In genomic region chr9:115943577-115944320, GRCm38 (mm10) we compare ENCODE assay signal across 18 mouse cellular contexts. TPM values are rescaled to one million over a fixed set of nuclear protein-coding genes. Genes with fewer than 3 reads are reported as not detected.
DNase-seq lines count a peak whose midpoint lies in the region; ATAC-seq and TF ChIP-seq lines count a peak whose summit lies in the region.
"Had no signal": no experiment of that assay in that cellular context is flagged by ENCODE, and none has a peak within 500 bp of the region (broad histone marks: within the 10 kb centered on the region; RNA-seq: fewer than 3 reads in every experiment).

No protein-coding gene starts in this region.

- peaks cover 6% of the 10 kb centered on the region for H3K4me1 ChIP-seq in midbrain, postnatal 0 days (ENCODE audit: insufficient read depth, low read length)
- H3K4me1 ChIP-seq in midbrain, embryonic 14.5 days (ENCODE audit: control insufficient read depth, insufficient read depth, low read length), result peaks cover 11% of the 10 kb centered on the region
- H3K4me1 ChIP-seq in hindbrain, postnatal 0 days (ENCODE audit: insufficient read depth, low read length), result 0 out of 2 replicates have a peak, but pooled peaks cover 11% of the 10 kb centered on the region
- no peaks in the 10 kb centered on the region for H3K4me1 ChIP-seq in lung, postnatal 0 days (ENCODE audit: insufficient read depth, low read depth, low read length)

- no peak overlapping the region for H3K9ac ChIP-seq in midbrain, postnatal 0 days (replicated peaks; ENCODE audit: low read length, poor library complexity, severe bottlenecking)
- H3K9ac ChIP-seq in midbrain, embryonic 14.5 days (replicated peaks; ENCODE audit: low read length), result no peak overlapping the region
- H3K9ac ChIP-seq in hindbrain, postnatal 0 days (replicated peaks; ENCODE audit: low read length), result no peak overlapping the region
- H3K9ac ChIP-seq in lung, postnatal 0 days (replicated peaks; ENCODE audit: low read depth), result no peak overlapping the region
- H3K9ac ChIP-seq: kidney, embryonic 15.5 days; limb, embryonic 15.5 days; liver, postnatal 0 days had no signal

- no peaks in the 10 kb centered on the region for H3K9me3 ChIP-seq in midbrain, postnatal 0 days (ENCODE audit: low read length)
- no peaks in the 10 kb centered on the region for H3K9me3 ChIP-seq in midbrain, embryonic 14.5 days (ENCODE audit: control insufficient read depth, low read length)
- no peaks in the 10 kb centered on the region for H3K9me3 ChIP-seq in hindbrain, postnatal 0 days (ENCODE audit: low read length)
- no peaks in the 10 kb centered on the region for H3K9me3 ChIP-seq in lung, postnatal 0 days (ENCODE audit: low read length)
- H3K9me3 ChIP-seq: kidney, embryonic 15.5 days; limb, embryonic 15.5 days had no signal

- H3K36me3 ChIP-seq in midbrain, postnatal 0 days (ENCODE audit: insufficient read depth, low read length), result no peaks in the 10 kb centered on the region
- no peaks in the 10 kb centered on the region for H3K36me3 ChIP-seq in midbrain, embryonic 14.5 days (ENCODE audit: control insufficient read depth, insufficient read depth, low read length)
- no peaks in the 10 kb centered on the region for H3K36me3 ChIP-seq in hindbrain, postnatal 0 days (ENCODE audit: insufficient read depth, low read length)
- no peaks in the 10 kb centered on the region for H3K36me3 ChIP-seq in lung, postnatal 0 days (ENCODE audit: insufficient read depth, low read length)
- H3K36me3 ChIP-seq: kidney, embryonic 15.5 days; limb, embryonic 15.5 days had no signal

- no peaks in the 10 kb centered on the region for H3K27me3 ChIP-seq in midbrain, postnatal 0 days (ENCODE audit: insufficient read depth, low read length)
- H3K27me3 ChIP-seq in midbrain, embryonic 14.5 days (ENCODE audit: control insufficient read depth, insufficient read depth, low read length), result no peaks in the 10 kb centered on the region
- no peaks in the 10 kb centered on the region for H3K27me3 ChIP-seq in hindbrain, postnatal 0 days (ENCODE audit: insufficient read depth, low read length)
- no peaks in the 10 kb centered on the region for H3K27me3 ChIP-seq in lung, postnatal 0 days (replicated peaks; ENCODE audit: insufficient read depth, low read length)
- H3K27me3 ChIP-seq: limb, embryonic 15.5 days had no signal

- ATAC-seq in midbrain, postnatal 0 days (ENCODE audit: low FRiP score), result no peak
- no peak for ATAC-seq in midbrain, embryonic 14.5 days (ENCODE audit: low FRiP score, low TSS enrichment)
- no peak for ATAC-seq in hindbrain, postnatal 0 days
- ATAC-seq in lung, postnatal 0 days, result no peak
- ATAC-seq: liver, postnatal 0 days had no signal

- H3K4me2 ChIP-seq in midbrain, postnatal 0 days (ENCODE audit: low read depth, low read length, poor library complexity, severe bottlenecking), result no peak overlapping the region
- H3K4me2 ChIP-seq in midbrain, embryonic 14.5 days (ENCODE audit: low read length), result no peak overlapping the region
- no peak overlapping the region for H3K4me2 ChIP-seq in hindbrain, postnatal 0 days (ENCODE audit: low read depth, low read length)
- H3K4me2 ChIP-seq in lung, postnatal 0 days (replicated peaks; ENCODE audit: low read depth, low read length), result no peak overlapping the region
- H3K4me2 ChIP-seq: kidney, embryonic 15.5 days; limb, embryonic 15.5 days had no signal

- no peak for TF ChIP-seq CTCF in midbrain, postnatal 0 days (IDR thresholded peaks at IDR 0.05)
- no peak for TF ChIP-seq CTCF in hindbrain, postnatal 0 days (IDR thresholded peaks at IDR 0.05; ENCODE audit: low read depth)
- TF ChIP-seq CTCF in lung, postnatal 0 days (IDR thresholded peaks at IDR 0.05), result no peak

- TF ChIP-seq EP300 in lung, postnatal 0 days (IDR thresholded peaks at IDR 0.05), result no peak

- DNase-seq in embryo, embryonic 10.5 days (ENCODE audit: low spot score), result peak; percentile 31
- DNase-seq in embryo, embryonic 10 days (ENCODE audit: low spot score), result no peak
- DNase-seq in midbrain, postnatal 0 days (ENCODE audit: low spot score), result peak; percentile 6
- no peak for DNase-seq in midbrain, embryonic 14.5 days
- DNase-seq in hindbrain, postnatal 0 days (ENCODE audit: low spot score), result peak; percentile 15
- DNase-seq in adrenal gland, adult 18-20 months (ENCODE audit: low spot score in 2 of 2), result no peak
- no peak for DNase-seq in retina, embryonic 14.5 days (ENCODE audit: low spot score)
- no peak for DNase-seq in lung, postnatal 0 days (ENCODE audit: low spot score)
- DNase-seq: adrenal gland, postnatal 10 days; cerebellum, adult 8-10 months; gastrocnemius, adult 2 months; heart, adult 11 months; liver, postnatal 0 days; lung, postnatal 36 days; thymus, adult 18-20 months had no signal

- H3K27ac ChIP-seq in midbrain, postnatal 0 days (ENCODE audit: low read depth, low read length), result no peak overlapping the region
- no peak overlapping the region for H3K27ac ChIP-seq in midbrain, embryonic 14.5 days (replicated peaks; ENCODE audit: low read depth, low read length)
- no peak overlapping the region for H3K27ac ChIP-seq in hindbrain, postnatal 0 days
- no peak overlapping the region for H3K27ac ChIP-seq in lung, postnatal 0 days (ENCODE audit: low read length)
- H3K27ac ChIP-seq: gastrocnemius, adult 2 months; kidney, embryonic 15.5 days; limb, embryonic 15.5 days had no signal

- no peak overlapping the region for H3K4me3 ChIP-seq in midbrain, postnatal 0 days (ENCODE audit: low read depth, low read length)
- no peak overlapping the region for H3K4me3 ChIP-seq in midbrain, embryonic 14.5 days (replicated peaks; ENCODE audit: low read depth, low read length)
- H3K4me3 ChIP-seq in hindbrain, postnatal 0 days (ENCODE audit: low read length), result no peak overlapping the region
- no peak overlapping the region for H3K4me3 ChIP-seq in lung, postnatal 0 days (ENCODE audit: low read depth, low read length)
- H3K4me3 ChIP-seq: gastrocnemius, adult 2 months; kidney, embryonic 15.5 days; limb, embryonic 15.5 days had no signal

- WGBS in midbrain, postnatal 0 days, result 80% methylated on average over 10 of the region's 10 CpGs
- WGBS in midbrain, embryonic 14.5 days, result 80% methylated on average over 10 of the region's 10 CpGs
- 57% methylated on average over 10 of the region's 10 CpGs for WGBS in hindbrain, postnatal 0 days
- WGBS in lung, postnatal 0 days, result 93% methylated on average over 10 of the region's 10 CpGs

RNA-seq across cellular contexts. Expression of gene Gadl1, which starts 34.5 kb away (rescaled TPM):
- 0.14 and 0.44 TPM in 2 replicates for total RNA-seq in midbrain, postnatal 0 days (2014; rRNA removed)
- 0.21 and 0.31 TPM in 2 replicates for polyA plus RNA-seq in midbrain, postnatal 0 days (2015; fragmentation: Nextera tagmentation; extraction: Ambion mirVana)
- 0.13 and 0.32 TPM in 2 replicates for polyA plus RNA-seq in midbrain, embryonic 14.5 days (2014; fragmentation: Nextera tagmentation; extraction: Ambion mirVana)
- not detected in 2 replicates for total RNA-seq in hindbrain, postnatal 0 days (2014; rRNA removed)
- 0.24 and 0.25 TPM in 2 replicates for polyA plus RNA-seq in hindbrain, postnatal 0 days (2015; fragmentation: Nextera tagmentation; extraction: Ambion mirVana)
- under 1 TPM in 1 of 2 experiments, not detected in 1; 0.23 TPM for total RNA-seq in adrenal gland, adult 18-20 months (2021)
- 0.47 and 0.50 TPM in 2 replicates for polyA plus RNA-seq in lung, postnatal 0 days (2015; fragmentation: Nextera tagmentation; extraction: Ambion mirVana)
- polyA plus RNA-seq: small intestine, adult 2 months had no signal

Comparison
In these comparisons a context has a peak if more than half of its experiments do, and no peak if none do; other contexts are left out.
1. DNase-seq: peak in embryo, embryonic 10.5 days (single experiment), midbrain, postnatal 0 days (single experiment) and hindbrain, postnatal 0 days (single experiment); none in embryo, embryonic 10 days (single experiment), midbrain, embryonic 14.5 days (single experiment), adrenal gland, adult 18-20 months (0 of 2), retina, embryonic 14.5 days (single experiment) and lung, postnatal 0 days (single experiment).